Mouse (Mus musculus): ENCODE data around the gene Yy2. TPM values are rescaled to one million over a fixed set of nuclear protein-coding genes. Genes with fewer than 3 reads are reported as not detected.

Yy2 gene
- polyA plus RNA-seq, 1 experiment from 2014 or later, result 6.5 TPM

GRCm38 (mm10) chrX:157587001-157587400 lies 18.2 kb upstream of the Yy2 start:
- no peaks in the 10 kb centered on the region for H3K9me3 ChIP-seq (ENCODE audit: control insufficient read depth, low read depth, low read length)
- ATAC-seq (ENCODE audit: insufficient number of reproducible peaks, insufficient read depth, low FRiP score, low read depth), result no peak
- no peak overlapping the region for H3K4me3 ChIP-seq (ENCODE audit: low read depth, low read length)
- no peak overlapping the region for H3K9ac ChIP-seq (replicated peaks; ENCODE audit: low read depth, low read length)
- no peaks in the 10 kb centered on the region for H3K4me1 ChIP-seq (ENCODE audit: control insufficient read depth, insufficient read depth, low read length)
- no peak overlapping the region for H3K27ac ChIP-seq (ENCODE audit: low read length)
- H3K36me3 ChIP-seq (ENCODE audit: control insufficient read depth, insufficient read depth, low read length), result no peaks in the 10 kb centered on the region
- 66% methylated on average over 5 of the region's 5 CpGs for WGBS
- no peaks in the 10 kb centered on the region for H3K27me3 ChIP-seq (ENCODE audit: control insufficient read depth, insufficient read depth, low read length)
- H3K4me2 ChIP-seq (replicated peaks; ENCODE audit: low read depth, low read length), result no peak overlapping the region

DNA sequence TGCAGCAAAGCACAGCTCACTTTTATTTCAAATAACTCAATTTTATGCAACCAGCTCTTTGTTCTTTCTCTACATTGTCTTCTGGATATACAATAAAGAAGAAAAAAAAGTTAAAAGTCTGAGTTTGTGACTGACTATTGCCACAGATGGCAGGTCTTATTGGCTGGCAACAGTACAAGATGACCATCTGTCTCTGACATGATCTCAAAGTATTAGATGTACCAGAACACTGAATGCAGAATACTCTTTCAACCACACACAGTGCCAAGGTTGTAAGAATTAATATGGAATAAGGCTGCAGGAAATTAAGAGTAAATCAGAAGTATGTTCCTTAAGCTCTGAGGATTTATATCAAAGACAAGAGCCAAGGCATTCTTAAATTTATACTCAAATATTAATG lies 17.6 kb upstream of the Yy2 start:
- no peak overlapping the region for H3K27ac ChIP-seq (ENCODE audit: low read length)

DNA sequence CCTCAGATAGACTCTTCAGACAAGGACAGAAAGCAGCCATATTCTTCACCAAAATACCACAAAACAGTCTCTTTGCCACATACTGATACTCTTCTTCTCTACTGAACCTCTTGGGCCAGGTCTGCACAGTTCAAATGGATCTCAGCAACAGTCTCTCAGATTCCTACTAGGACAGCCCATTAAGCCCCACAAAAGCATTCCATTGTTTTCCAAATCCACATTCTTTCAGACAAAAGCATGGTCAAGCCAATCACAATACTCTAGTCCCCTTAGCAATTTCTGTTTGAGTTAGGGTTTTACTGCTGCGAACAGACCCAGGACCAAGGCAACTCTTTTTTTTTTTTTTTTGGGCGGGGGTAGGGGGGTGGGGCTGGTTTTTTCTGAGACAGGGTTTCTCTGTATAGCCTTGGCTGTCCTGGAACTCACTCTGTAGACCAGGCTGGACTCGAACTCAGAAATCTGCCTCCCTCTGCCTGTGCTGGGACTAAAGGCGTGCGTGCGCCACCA lies 10.4 kb upstream of the Yy2 start:
- H3K36me3 ChIP-seq (ENCODE audit: control insufficient read depth, insufficient read depth, low read length), result no peaks in the 10 kb centered on the region
- H3K4me2 ChIP-seq (replicated peaks; ENCODE audit: low read depth, low read length), result no peak overlapping the region
- no peak for ATAC-seq (ENCODE audit: insufficient number of reproducible peaks, insufficient read depth, low FRiP score, low read depth)
- H3K4me3 ChIP-seq (ENCODE audit: low read depth, low read length), result no peak overlapping the region
- no peak overlapping the region for H3K27ac ChIP-seq (ENCODE audit: low read length)
- H3K27me3 ChIP-seq (ENCODE audit: control insufficient read depth, insufficient read depth, low read length), result no peaks in the 10 kb centered on the region
- WGBS, result 81% methylated on average over 6 of the region's 6 CpGs
- H3K9ac ChIP-seq (replicated peaks; ENCODE audit: low read depth, low read length), result no peak overlapping the region
- H3K4me1 ChIP-seq (ENCODE audit: control insufficient read depth, insufficient read depth, low read length), result no peaks in the 10 kb centered on the region
- H3K9me3 ChIP-seq (ENCODE audit: control insufficient read depth, low read depth, low read length), result no peaks in the 10 kb centered on the region

More for the DNA sequence above, 17.6 kb upstream of the Yy2 start:
- Histone ChIP-seq H3K9ac (replicated peaks; ENCODE audit: low read depth, low read length) (no peak overlapping the region), H3K4me3 (ENCODE audit: low read depth, low read length) (no peak overlapping the region), H3K9me3 (ENCODE audit: control insufficient read depth, low read depth, low read length) (no peaks in the 10 kb centered on the region), H3K27me3 (ENCODE audit: control insufficient read depth, insufficient read depth, low read length) (no peaks in the 10 kb centered on the region), H3K36me3 (ENCODE audit: control insufficient read depth, insufficient read depth, low read length) (no peaks in the 10 kb centered on the region), H3K4me2 (replicated peaks; ENCODE audit: low read depth, low read length) (no peak overlapping the region), H3K4me1 (ENCODE audit: control insufficient read depth, insufficient read depth, low read length) (no peaks in the 10 kb centered on the region)
- no peak for ATAC-seq (ENCODE audit: insufficient number of reproducible peaks, insufficient read depth, low FRiP score, low read depth)

- Histone ChIP-seq H3K9me3 (ENCODE audit: control insufficient read depth, low read depth, low read length) (no peaks in the 10 kb centered on the region), H3K4me2 (replicated peaks; ENCODE audit: low read depth, low read length) (no peak overlapping the region), H3K4me3 (ENCODE audit: low read depth, low read length) (no peak overlapping the region), H3K36me3 (ENCODE audit: control insufficient read depth, insufficient read depth, low read length) (no peaks in the 10 kb centered on the region), H3K9ac (replicated peaks; ENCODE audit: low read depth, low read length) (no peak overlapping the region), H3K27ac (ENCODE audit: low read length) (no peak overlapping the region), H3K27me3 (ENCODE audit: control insufficient read depth, insufficient read depth, low read length) (no peaks in the 10 kb centered on the region), H3K4me1 (ENCODE audit: control insufficient read depth, insufficient read depth, low read length) (no peaks in the 10 kb centered on the region)
- 69% methylated on average over 2 of the region's 2 CpGs for WGBS
- ATAC-seq (ENCODE audit: insufficient number of reproducible peaks, insufficient read depth, low FRiP score, low read depth), result no peak
These were observed 5.9 kb upstream of the Yy2 start for GRCm38 (mm10) chrX:157574683-157575082.

GRCm38 (mm10) chrX:157563794-157564193 lies 5.0 kb downstream of the Yy2 start:
- 74% methylated on average over 10 of the region's 10 CpGs for WGBS
- no peak for ATAC-seq (ENCODE audit: insufficient number of reproducible peaks, insufficient read depth, low FRiP score, low read depth)
- Histone ChIP-seq H3K4me3 (ENCODE audit: low read depth, low read length) (no peak overlapping the region), H3K27me3 (ENCODE audit: control insufficient read depth, insufficient read depth, low read length) (no peaks in the 10 kb centered on the region), H3K9me3 (ENCODE audit: control insufficient read depth, low read depth, low read length) (no peaks in the 10 kb centered on the region), H3K9ac (replicated peaks; ENCODE audit: low read depth, low read length) (no peak overlapping the region), H3K36me3 (ENCODE audit: control insufficient read depth, insufficient read depth, low read length) (0 out of 2 replicates have a peak, but pooled peaks cover 5% of the 10 kb centered on the region), H3K4me1 (ENCODE audit: control insufficient read depth, insufficient read depth, low read length) (no peaks in the 10 kb centered on the region), H3K4me2 (replicated peaks; ENCODE audit: low read depth, low read length) (no peak overlapping the region), H3K27ac (ENCODE audit: low read length) (no peak overlapping the region)

GRCm38 (mm10) chrX:157547082-157547481 lies 21.7 kb downstream of the Yy2 start:
- ATAC-seq (ENCODE audit: insufficient number of reproducible peaks, insufficient read depth, low FRiP score, low read depth), result peak; percentile 88
- 31% methylated on average over 3 of the region's 3 CpGs for WGBS

More at GRCm38 (mm10) chrX:157547082-157547481, 21.7 kb downstream of the Yy2 start:
- no peaks in the 10 kb centered on the region for H3K27me3 ChIP-seq (ENCODE audit: control insufficient read depth, insufficient read depth, low read length)
- H3K4me3 ChIP-seq (ENCODE audit: low read depth, low read length), result no peak overlapping the region
- H3K36me3 ChIP-seq (ENCODE audit: control insufficient read depth, insufficient read depth, low read length), result no peaks in the 10 kb centered on the region
- no peak overlapping the region for H3K27ac ChIP-seq (ENCODE audit: low read length)
- H3K4me1 ChIP-seq (ENCODE audit: control insufficient read depth, insufficient read depth, low read length), result no peaks in the 10 kb centered on the region
- no peak overlapping the region for H3K9ac ChIP-seq (replicated peaks; ENCODE audit: low read depth, low read length)
- H3K9me3 ChIP-seq (ENCODE audit: control insufficient read depth, low read depth, low read length), result no peaks in the 10 kb centered on the region
- no peak overlapping the region for H3K4me2 ChIP-seq (replicated peaks; ENCODE audit: low read depth, low read length)

Other genes with a start within 250 kb of the Yy2 start
- 0.22 and 0.35 TPM in 2 replicates for gene Phex, start 153.7 kb downstream of the Yy2 start, polyA plus RNA-seq (2014; fragmentation: Nextera tagmentation; extraction: Ambion mirVana)
- gene Sms, start 76.7 kb downstream of the Yy2 start, polyA plus RNA-seq (2014; fragmentation: Nextera tagmentation; extraction: Ambion mirVana), result 59.1 and 60.4 TPM in 2 replicates
- gene Mbtps2, start 29.7 kb upstream of the Yy2 start, polyA plus RNA-seq (2014; fragmentation: Nextera tagmentation; extraction: Ambion mirVana), result 23.5 and 24.3 TPM in 2 replicates
- 5.0 and 5.2 TPM in 2 replicates for gene Smpx, start 129.9 kb upstream of the Yy2 start, polyA plus RNA-seq (2014; fragmentation: Nextera tagmentation; extraction: Ambion mirVana)
- 0.91 and 1.4 TPM in 2 replicates for gene Klhl34, start 249.4 kb upstream of the Yy2 start, polyA plus RNA-seq (2014; fragmentation: Nextera tagmentation; extraction: Ambion mirVana)

Measured in stomach, embryonic 14.5 days (tissue).